Mouse (Mus musculus) heart, postnatal 0 days (tissue): ENCODE measurements around the gene Pcbp1.

Source experiments
- CTCF ChIP-seq: IDR thresholded peaks from 2 replicates; pipeline ENCODE4 v1.5.1; 2016; ENCODE audit warnings: antibody characterized with exemption, control low read depth, low read depth
- EP300 ChIP-seq: IDR thresholded peaks from 2 replicates; pipeline ENCODE4 v1.6.1; 2016; ENCODE audit warnings: antibody characterized with exemption, low read depth

DNA sequence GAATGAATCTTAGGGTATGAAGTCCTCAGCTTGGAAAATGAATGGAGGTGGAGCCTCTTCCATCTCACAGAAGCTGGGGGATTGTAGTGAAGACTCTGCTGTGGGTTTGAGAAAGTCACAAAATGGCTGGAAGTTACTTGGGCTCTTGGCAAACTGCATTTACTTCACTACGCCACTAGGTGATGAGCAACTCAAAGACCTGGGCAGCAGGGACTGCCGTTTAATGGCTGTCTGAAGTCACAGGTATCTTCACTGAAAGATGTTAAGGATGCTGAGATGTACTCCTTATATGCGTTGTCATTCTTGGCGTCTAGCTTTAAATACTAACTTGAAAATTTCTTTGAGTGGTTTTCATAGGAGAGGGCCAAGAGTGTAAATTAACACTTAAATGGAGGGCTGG, 19.1 kb upstream of the Pcbp1 start:
- TF ChIP-seq CTCF: peak; percentile 94
- TF ChIP-seq EP300: no peak
